Mouse (Mus musculus): ENCODE measurements around the gene Cavin4. TPM values are rescaled to one million over a fixed set of nuclear protein-coding genes. Genes with fewer than 3 reads are reported as not detected.
"Not testable (repeated sequence)": the region's sequence is repeated elsewhere in the genome, so short reads cannot be mapped to it uniquely, and the experiment has no call there.

Cavin4 gene
- total RNA-seq, 1 experiment from 2014 or later, result 0.82 TPM

- DNase-seq, result no peak
Measured at GRCm38 (mm10) chr4:48674412-48674811, 11.1 kb downstream of the Cavin4 start.

DNA sequence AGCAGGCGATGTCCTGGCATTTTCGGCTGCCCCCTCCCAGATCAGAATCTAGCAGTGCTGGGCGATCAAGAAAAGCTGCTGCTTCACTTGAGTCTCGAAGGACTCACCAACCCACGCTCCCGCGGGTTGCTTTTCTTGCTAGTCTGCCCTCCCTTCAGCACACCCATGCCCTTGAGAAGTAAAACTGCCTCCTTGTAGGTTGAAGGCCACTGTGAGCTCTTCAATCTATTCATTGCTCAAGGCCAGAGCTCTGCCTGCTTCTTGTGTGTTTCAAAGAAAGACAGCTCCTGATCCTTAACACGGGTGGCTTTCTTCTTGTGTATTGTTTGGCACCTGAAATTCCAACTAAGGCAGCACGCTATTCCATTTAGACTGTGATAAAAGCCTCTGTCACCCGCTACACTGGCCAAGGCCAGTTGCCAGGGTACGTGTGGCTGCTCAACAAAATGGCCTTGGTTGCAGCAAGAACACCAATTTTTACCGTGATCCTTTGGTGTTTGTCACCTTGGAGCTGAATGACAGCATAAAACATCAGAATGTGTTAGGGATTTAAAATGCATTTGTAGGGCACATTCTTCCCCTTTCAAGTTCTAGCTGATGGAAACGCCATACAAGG lies 13.4 kb downstream of the Cavin4 start:
- DNase-seq, result peak; percentile 67

DNA sequence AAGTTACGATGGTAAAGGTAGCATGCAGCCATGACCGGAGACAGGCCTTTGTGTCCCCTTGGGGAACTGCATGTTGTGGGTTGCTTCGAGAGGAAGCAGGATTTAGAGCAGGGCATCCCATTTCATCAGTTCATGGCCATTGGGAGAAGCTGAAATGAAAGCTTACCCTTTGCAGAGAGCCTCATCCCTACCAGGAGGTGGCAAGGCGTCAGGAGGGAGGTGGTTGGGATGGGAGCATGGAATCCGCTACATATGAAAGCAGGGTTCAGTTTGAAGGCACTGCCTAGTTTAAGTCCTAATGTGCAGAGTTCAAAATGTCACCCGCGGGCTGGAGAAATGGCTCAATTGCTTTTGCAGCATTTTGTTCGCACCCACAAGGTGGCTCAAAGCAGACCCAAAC lies 14.0 kb downstream of the Cavin4 start:
- no peak for DNase-seq

- DNase-seq, result no peak
Measured at GRCm38 (mm10) chr4:48677812-48678211, 14.5 kb downstream of the Cavin4 start.

DNA sequence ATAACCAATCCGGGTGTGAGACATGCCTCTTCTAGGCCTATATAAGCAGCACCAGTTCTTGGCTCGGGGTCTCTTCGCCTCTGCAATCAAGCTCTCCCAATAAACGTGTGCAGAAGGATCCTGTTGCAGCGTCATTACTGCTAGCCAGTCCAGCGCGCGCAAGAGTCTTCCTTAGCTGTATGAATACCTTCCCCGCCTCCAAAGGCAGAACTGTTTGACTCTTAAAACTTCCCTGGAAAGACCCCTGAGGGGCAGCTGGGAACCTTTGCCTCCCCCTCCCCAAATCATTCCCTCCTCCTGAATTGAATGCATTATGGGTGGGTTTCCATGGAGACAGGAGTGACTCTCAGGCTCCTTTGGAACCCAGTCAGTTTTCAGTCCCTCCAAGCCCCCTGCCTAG lies 15.5 kb downstream of the Cavin4 start:
- no peak for DNase-seq

DNA sequence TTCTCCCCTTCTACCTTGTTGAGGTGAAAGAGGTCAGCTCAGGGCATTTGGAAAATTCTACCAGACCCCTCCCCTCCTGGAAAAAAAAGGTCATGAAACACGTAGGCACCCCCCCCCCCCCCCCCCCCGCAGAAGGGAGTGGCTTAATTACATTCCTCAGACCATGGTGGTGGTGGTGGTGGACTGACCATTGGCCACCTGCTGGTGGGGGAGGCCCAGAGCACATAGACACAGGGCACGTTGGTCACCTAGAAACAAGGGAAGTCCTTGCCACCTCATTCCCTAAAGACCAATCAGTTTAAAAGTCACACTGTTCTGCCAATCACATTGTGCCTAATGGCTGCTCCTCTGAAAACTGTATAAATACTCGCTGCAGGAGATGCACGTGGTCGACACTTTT lies 16.4 kb downstream of the Cavin4 start:
- not testable (repeated sequence) for DNase-seq

- no peak for DNase-seq
Measured at GRCm38 (mm10) chr4:48680214-48680613, 16.9 kb downstream of the Cavin4 start.

- peak; percentile 52 for DNase-seq
Measured at GRCm38 (mm10) chr4:48680648-48681343, 17.5 kb downstream of the Cavin4 start.

DNA sequence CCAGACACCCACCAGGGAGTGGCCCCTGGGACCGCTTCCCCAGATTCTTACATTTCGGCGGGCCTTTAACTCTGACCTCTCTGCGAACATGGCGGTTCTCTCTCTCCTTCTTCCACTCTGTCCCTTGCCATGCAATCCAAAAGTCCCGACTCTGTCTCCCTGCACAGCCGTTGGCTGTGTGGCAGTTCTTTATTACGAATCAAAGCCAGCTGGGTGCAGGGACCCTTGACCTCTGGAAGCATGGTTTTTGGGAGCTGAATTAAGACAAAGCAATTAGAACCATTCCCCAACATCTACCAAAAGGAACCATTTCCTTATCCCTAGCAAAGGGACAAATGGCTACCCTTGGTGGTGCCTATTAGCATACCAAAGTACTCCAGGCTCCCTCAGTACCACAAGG lies 19.8 kb downstream of the Cavin4 start:
- no peak for DNase-seq

DNA sequence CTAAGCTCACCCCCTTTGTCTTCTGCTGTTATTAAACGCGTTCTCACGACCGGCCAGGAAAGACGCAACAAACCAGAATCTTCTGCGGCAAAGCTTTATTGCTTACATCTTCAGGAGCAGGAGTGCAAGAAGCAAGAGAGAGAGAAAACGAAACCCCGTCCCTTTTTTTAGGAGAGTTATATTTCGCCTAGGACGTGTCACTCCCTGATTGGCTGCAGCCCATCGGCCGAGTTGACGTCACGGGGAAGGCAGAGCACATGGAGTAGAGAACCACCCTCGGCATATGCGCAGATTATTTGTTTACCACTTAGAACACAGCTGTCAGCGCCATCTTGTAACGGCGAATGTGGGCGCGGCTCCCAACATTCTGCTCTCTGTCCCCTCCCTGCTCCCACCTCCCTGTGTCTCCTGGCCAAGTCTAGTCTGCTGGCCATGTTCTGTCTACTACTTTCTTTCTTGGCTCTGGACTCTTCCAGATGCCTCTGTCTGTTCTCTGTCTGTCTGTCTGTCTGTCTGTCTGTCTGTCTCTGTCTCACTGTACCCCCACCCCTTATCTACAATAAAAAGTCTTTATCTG lies 20.4 kb downstream of the Cavin4 start:
- DNase-seq, result not testable (repeated sequence)

- DNase-seq, result no peak
Measured at GRCm38 (mm10) chr4:48684593-48685187, 21.4 kb downstream of the Cavin4 start.

GRCm38 (mm10) chr4:48688148-48688547 lies 24.8 kb downstream of the Cavin4 start:
- DNase-seq, result no peak

DNA sequence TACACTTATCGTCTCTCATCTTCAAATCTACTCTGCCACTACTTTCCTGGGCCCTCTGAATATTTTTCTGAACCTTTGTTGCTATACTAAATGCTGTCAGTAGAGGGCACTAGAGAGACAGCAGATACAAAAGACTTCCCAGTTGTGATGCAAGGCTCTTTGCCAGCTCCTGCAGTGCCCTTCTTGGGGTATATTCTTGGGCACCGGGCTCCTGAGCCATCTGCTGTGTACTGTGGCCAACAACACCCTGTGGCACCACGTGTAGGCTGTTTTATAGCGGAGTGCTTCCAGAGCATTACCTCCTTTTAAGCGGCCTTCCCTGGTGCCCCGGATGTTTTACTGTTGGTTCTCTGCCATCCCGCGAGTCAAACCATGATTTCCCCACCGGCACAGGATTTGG lies 27.3 kb downstream of the Cavin4 start:
- DNase-seq, result peak; percentile 36

DNA sequence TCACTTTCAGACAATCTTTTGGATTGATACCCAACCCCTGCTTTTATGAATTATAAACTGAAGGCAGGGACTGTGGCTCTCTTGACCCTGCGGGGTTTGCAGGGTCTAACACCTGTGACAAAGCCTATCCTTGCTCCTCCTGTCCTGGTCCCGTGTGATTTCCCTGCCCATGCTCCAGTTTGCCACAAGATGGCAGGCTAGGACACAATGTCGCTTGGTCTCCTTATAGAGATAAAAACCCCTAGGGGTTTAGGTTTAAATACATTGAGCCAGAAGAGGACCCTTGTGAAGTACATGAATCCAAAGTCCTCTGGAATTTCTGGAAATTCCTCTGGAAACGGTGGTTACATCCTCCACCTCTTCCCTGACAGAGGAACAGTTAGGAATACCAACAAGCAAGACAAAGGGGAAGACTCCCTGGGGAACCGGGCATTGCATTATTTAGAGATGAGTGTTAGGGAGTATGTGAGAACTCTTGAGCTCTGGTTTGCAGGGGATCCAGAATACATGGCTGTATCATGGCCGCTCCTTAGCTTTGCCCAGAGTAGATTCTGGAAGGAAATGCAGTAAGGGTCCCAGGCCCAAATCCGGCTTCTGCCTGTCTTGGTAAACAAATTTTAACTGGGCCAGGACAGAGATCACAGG lies 28.6 kb downstream of the Cavin4 start:
- DNase-seq, result peak; percentile 58

GRCm38 (mm10) chr4:48692736-48693292 lies 29.5 kb downstream of the Cavin4 start:
- DNase-seq, result no peak

GRCm38 (mm10) chr4:48696706-48697105 lies 33.4 kb downstream of the Cavin4 start:
- DNase-seq, result no peak

- DNase-seq, result no peak
Measured at GRCm38 (mm10) chr4:48697302-48697701, 34.0 kb downstream of the Cavin4 start.

DNA sequence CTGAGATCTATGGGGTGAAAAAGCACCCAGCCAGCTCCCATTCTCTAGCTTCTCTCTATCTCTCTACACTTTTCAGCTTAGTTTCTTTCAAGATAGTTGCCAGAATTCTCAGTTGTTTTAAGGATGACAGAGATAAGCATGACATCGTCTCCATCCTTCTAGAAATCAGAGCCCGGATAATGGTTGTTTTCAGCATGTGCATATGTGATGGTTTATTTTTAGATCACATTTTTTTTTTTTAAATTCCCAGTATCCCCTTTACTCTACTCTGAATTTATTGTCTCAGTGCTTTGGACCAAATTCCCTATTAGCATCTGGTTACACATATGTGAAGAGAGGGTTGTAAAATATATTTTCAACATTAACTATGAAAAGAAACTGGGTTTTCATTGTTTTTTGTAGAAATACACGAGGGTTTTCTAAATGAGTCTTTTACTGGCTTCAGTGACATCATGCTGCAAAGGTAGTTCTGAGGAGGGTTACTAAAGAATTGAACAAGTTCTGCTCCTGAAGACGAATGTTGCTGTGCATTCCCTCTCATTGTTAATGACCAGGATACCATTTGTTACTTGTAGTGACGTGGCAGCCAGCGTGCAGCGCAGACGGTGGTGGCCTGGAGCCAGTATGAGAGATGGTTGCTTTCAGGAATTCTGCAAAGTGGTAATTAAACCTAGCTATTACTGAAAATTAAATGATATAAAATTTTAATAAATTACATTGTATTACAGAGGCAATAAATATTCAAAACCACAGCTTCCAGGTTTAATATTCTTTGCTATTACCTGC lies 52.7 kb downstream of the Cavin4 start:
- no peak for DNase-seq

DNA sequence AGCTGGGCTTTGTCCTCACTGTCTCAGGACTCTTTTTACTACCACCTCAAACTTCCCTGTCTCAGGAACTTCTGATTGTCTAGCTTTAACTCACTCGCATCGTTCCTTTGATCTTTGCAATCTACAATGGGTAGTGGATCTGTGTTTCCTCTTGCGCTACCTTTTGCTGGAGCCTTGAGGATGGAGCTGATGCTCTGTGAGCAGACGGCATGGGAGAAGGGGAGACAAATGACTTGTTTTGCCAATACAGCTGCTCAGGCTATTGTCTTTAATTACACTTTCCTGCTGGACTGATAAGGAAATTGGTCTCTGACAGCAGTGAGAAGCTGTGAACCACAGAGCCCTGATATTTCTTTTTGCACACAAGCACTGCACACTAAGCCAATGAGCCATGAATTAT lies 53.5 kb downstream of the Cavin4 start:
- DNase-seq, result no peak

Measured in adrenal gland, postnatal 14 days (tissue).